Mouse (Mus musculus) liver, embryonic 14.5 days (tissue): ENCODE data around the gene Cd28. TPM values are rescaled to one million over a fixed set of nuclear protein-coding genes. Genes with fewer than 3 reads are reported as not detected.

Experiments
- ATAC-seq: fragments of 200-750 bp; cut with Nextera tagmentation; 2 replicates; pipeline ENCODE4 v1.8.0; 2017; ENCODE audit warnings: moderate number of reproducible peaks, mild to moderate bottlenecking, moderate library complexity; ENCODE audit not compliant: insufficient read depth
- DNase-seq, 3 experiments: peaks; one replicate each; pipeline ENCODE4 v3.0.0-alpha.2; 2012 to 2013; ENCODE audit warnings: low read depth in 3 of 3, low spot score in 3 of 3
- H3K27ac ChIP-seq: fragments of 300-500 bp; sonication (generic); 2 replicates; pipeline ENCODE4 v1.5.1; 2014; ENCODE audit warnings: moderate library complexity, mild to moderate bottlenecking, control low read depth, inconsistent platforms
- H3K27me3 ChIP-seq: fragments of 300-500 bp; sonication (generic); 2 replicates; pipeline ENCODE4 v1.6.1; 2014; ENCODE audit warnings: mild to moderate bottlenecking, low read length, moderate library complexity; ENCODE audit not compliant: control insufficient read depth, insufficient read depth
- H3K36me3 ChIP-seq: fragments of 300-500 bp; sonication (generic); replicated peaks from 2 replicates; pipeline ENCODE4 v1.6.1; 2014; ENCODE audit warnings: low read depth; ENCODE audit not compliant: control insufficient read depth, insufficient read depth
- H3K4me1 ChIP-seq, 2 experiments: fragments of 200-500 bp in 1 of 2; fragments of 300-500 bp in 1 of 2; sonication (generic) in 1 of 2; replicated peaks; 2 replicates each; pipeline ENCODE4 v1.6.1; 2012 to 2014; ENCODE audit warnings: antibody characterized with exemption in 1 of 2, inconsistent platforms in 1 of 2, low read length in 1 of 2; ENCODE audit not compliant: control insufficient read depth in 2 of 2, insufficient read depth in 2 of 2
- H3K4me2 ChIP-seq: fragments of 300-500 bp; sonication (generic); 2 replicates; pipeline ENCODE4 v1.6.1; 2014; ENCODE audit warnings: low read depth, mild to moderate bottlenecking, control low read depth, moderate library complexity
- H3K4me3 ChIP-seq, 2 experiments: fragments of 200-500 bp in 1 of 2; fragments of 300-500 bp in 1 of 2; sonication (generic) in 1 of 2; 2 replicates each; pipeline ENCODE4 v1.5.1; 2012 to 2014; ENCODE audit warnings: low read depth in 2 of 2, low read length in 2 of 2, mild to moderate bottlenecking in 2 of 2, control low read depth in 1 of 2, inconsistent platforms in 1 of 2, moderate library complexity in 1 of 2; ENCODE audit not compliant: insufficient read depth in 1 of 2
- H3K9ac ChIP-seq: fragments of 300-500 bp; sonication (generic); replicated peaks from 2 replicates; pipeline ENCODE4 v1.6.1; 2014; ENCODE audit warnings: mild to moderate bottlenecking, control low read depth, moderate library complexity
- H3K9me3 ChIP-seq: fragments of 300-500 bp; sonication (generic); 2 replicates; pipeline ENCODE4 v1.6.1; 2016; ENCODE audit warnings: low read length, mixed read lengths; ENCODE audit not compliant: control insufficient read depth
- CTCF ChIP-seq: IDR thresholded peaks from 2 replicates; pipeline ENCODE4 v1.5.1; 2016; ENCODE audit warnings: antibody characterized with exemption, low read depth, control low read depth
- EP300 ChIP-seq: IDR thresholded peaks from 2 replicates; pipeline ENCODE4 v1.6.1; 2016; ENCODE audit warnings: antibody characterized with exemption, low read depth
- WGBS: fragments of 180-500 bp; shearing (Covaris S2); extraction: QIAGEN DNeasy Blood & Tissue Kit; methylation state at CpG from one replicate; pipeline ENCODE4 v1.1.7; 2014; ENCODE audit not compliant: insufficient replicate concordance; 5-methylcytosine and 5-hydroxymethylcytosine counted together
- polyA plus RNA-seq, 2 experiments: library from polyadenylated mRNA; depleted of rRNA in 1 of 2; stranded (reverse) in 1 of 2; unstranded in 1 of 2; fragments of >200 nt; fragmentation: Nextera tagmentation in 1 of 2; extraction: Ambion mirVana in 1 of 2; gene quantifications; 2 replicates each; pipeline versions ENCODE4 v1.2.1 to v1.2.3; 2012 to 2014

Cd28 gene
- polyA plus RNA-seq, 2 experiments: 0.04 TPM; not detected in 1

- no peaks in the 10 kb centered on the region for H3K36me3 ChIP-seq
- TF ChIP-seq EP300 (no peak), CTCF (no peak)
- H3K4me2 ChIP-seq: no peak overlapping the region
- no peaks in the 10 kb centered on the region; a peak in 1 of 4 replicates for H3K4me1 ChIP-seq
- H3K4me3 ChIP-seq: no peak overlapping the region
- 47% methylated on average over 3 of the region's 3 CpGs for WGBS
- ATAC-seq (no peak), DNase-seq (no peak)
- H3K9ac ChIP-seq: no peak overlapping the region
- H3K9me3 ChIP-seq: no peaks in the 10 kb centered on the region
- H3K27ac ChIP-seq: no peak overlapping the region
- H3K27me3 ChIP-seq: no peaks in the 10 kb centered on the region
Observed at GRCm38 (mm10) chr1:60773231-60773630, 56.6 kb downstream of the Cd28 start.

DNA sequence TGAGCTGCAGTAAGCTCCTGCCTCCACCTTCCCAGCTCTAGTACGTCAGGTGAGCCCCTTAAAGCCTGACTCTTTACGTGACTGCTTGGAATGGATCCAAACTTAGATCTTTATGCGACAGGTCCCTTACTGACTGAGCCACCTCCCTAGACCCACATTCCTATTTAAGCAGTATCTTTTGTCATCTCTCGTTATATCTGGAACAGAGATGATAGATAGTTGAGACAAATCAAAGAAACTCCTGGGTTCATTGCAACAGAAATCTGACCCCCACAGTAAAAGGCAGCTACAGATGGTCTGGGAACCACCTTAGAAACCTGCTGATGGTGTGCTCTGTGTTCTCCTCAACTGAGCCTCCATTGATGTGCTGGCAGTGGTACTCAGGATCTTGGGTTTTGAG, 59.6 kb downstream of the Cd28 start:
- no peak overlapping the region for H3K4me2 ChIP-seq
- no peaks in the 10 kb centered on the region for H3K9me3 ChIP-seq
- TF ChIP-seq EP300 (no peak), CTCF (no peak)
- H3K27ac ChIP-seq: no peak overlapping the region
- DNase-seq (no peak), ATAC-seq (no peak)
- H3K9ac ChIP-seq: no peak overlapping the region
- no peaks in the 10 kb centered on the region for H3K27me3 ChIP-seq
- H3K4me3 ChIP-seq: no peak overlapping the region
- H3K4me1 ChIP-seq: no peaks in the 10 kb centered on the region; a peak in 1 of 4 replicates
- H3K36me3 ChIP-seq: no peaks in the 10 kb centered on the region
- 67% methylated on average over 4 of the region's 4 CpGs for WGBS

- Histone ChIP-seq H3K9ac (no peak overlapping the region), H3K4me3 (no peak overlapping the region), H3K9me3 (no peaks in the 10 kb centered on the region), H3K4me1 (no peaks in the 10 kb centered on the region; a peak in 1 of 4 replicates), H3K4me2 (no peak overlapping the region), H3K36me3 (no peaks in the 10 kb centered on the region), H3K27me3 (no peaks in the 10 kb centered on the region), H3K27ac (no peak overlapping the region)
- no peak for ATAC-seq
- DNase-seq: no peak
- TF ChIP-seq EP300 (no peak), CTCF (no peak)
- WGBS: 45% methylated on average over 3 of the region's 3 CpGs
Observed at GRCm38 (mm10) chr1:60776906-60777305, 60.3 kb downstream of the Cd28 start.

GRCm38 (mm10) chr1:60778465-60779115, 62.0 kb downstream of the Cd28 start:
- 55% methylated on average over 8 of the region's 8 CpGs for WGBS
- H3K27me3 ChIP-seq: no peaks in the 10 kb centered on the region
- DNase-seq (peak in 1 of 3 experiments; percentile 1), ATAC-seq (no peak)
- no peak overlapping the region for H3K4me3 ChIP-seq
- H3K36me3 ChIP-seq: no peaks in the 10 kb centered on the region
- H3K27ac ChIP-seq: no peak overlapping the region
- H3K4me1 ChIP-seq: no peaks in the 10 kb centered on the region; a peak in 1 of 4 replicates
- TF ChIP-seq EP300 (no peak), CTCF (no peak)
- no peak overlapping the region for H3K9ac ChIP-seq
- no peaks in the 10 kb centered on the region for H3K9me3 ChIP-seq
- H3K4me2 ChIP-seq: no peak overlapping the region

DNA sequence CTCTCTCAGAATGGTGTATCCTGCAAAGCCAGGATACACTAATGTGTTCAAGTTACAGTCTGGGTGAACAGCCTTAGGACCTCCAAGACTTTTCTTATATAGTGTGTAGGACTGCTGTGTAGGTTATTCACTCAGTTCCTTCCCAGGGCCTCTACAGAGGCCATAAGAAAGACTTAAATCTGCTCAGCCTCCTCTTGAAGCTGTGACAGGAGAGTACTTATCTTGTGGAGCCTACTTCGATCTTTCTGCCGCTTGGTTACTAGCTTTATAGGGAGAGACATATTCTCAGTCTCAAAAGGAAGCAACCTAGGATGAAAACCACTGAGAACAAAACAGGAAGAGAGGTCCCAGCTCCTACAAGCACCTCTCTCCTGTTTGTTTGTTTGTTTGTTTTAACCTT, 62.6 kb downstream of the Cd28 start:
- TF ChIP-seq CTCF (no peak), EP300 (no peak)
- WGBS: 29% methylated on average over 2 of the region's 2 CpGs

More for the DNA sequence above, 62.6 kb downstream of the Cd28 start:
- DNase-seq (no peak), ATAC-seq (no peak)
- H3K4me1 ChIP-seq: no peaks in the 10 kb centered on the region
- no peak overlapping the region for H3K4me2 ChIP-seq
- no peak overlapping the region for H3K4me3 ChIP-seq
- no peak overlapping the region for H3K27ac ChIP-seq
- no peaks in the 10 kb centered on the region for H3K9me3 ChIP-seq
- no peaks in the 10 kb centered on the region for H3K27me3 ChIP-seq
- no peaks in the 10 kb centered on the region for H3K36me3 ChIP-seq
- H3K9ac ChIP-seq: no peak overlapping the region
